Mouse (Mus musculus): ENCODE data around the gene Zbtb39.

GRCm38 (mm10) chr10:127759181-127760110, 20.1 kb downstream of the Zbtb39 start, which contains the start of the genes Rdh1 and Rdh16f1:
- no peak for TF ChIP-seq CTCF (conservative IDR thresholded peaks at IDR 0.05; ENCODE audit: insufficient read depth, insufficient read length, low read depth, low read length)
- TF ChIP-seq POLR2A (IDR thresholded peaks at IDR 0.05; ENCODE audit: low read depth, low read length) = no peak

Data from kidney, adult 2 months (tissue).